Mouse (Mus musculus): ENCODE results near the gene Fkbp5. TPM values are rescaled to one million over a fixed set of nuclear protein-coding genes. Genes with fewer than 3 reads are reported as not detected.

The Fkbp5 gene
- polyA plus RNA-seq, 1 experiment from 2014 or later: 9.2 TPM

DNA sequence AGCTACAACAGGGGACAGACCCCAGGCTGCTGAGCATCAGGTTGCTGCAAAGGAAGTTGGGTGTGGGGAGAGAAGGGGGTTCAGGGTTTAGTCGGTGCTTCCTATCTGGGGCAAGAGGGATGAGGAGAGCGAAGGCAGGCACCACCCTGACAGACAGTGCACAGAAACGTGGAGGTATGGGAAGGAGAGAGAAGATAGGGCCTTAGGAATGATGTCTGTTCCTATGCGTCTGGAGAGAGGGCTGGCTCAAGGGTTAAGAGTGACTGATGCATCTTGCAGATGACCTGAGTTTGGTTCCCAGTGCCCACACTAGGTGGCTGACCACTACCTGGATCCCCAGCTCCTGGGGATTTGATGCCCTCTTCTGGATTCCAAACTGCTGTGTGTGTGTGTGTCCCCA lies 446 bp downstream of the Fkbp5 start:
- in situ Hi-C loops (cut with MboI; ENCODE audit: low pct_unique_long_range_greater_than_20kb): no loop called here
- DNase-seq (ENCODE audit: low read depth, low spot score): no peak
- no peak for ATAC-seq
- peaks cover 11% of the 10 kb centered on the region for H3K27me3 ChIP-seq
- TF ChIP-seq CTCF (IDR thresholded peaks at IDR 0.05): no peak
- ChIA-PET CTCF (no interaction called here), POLR2A (no interaction called here)

DNA sequence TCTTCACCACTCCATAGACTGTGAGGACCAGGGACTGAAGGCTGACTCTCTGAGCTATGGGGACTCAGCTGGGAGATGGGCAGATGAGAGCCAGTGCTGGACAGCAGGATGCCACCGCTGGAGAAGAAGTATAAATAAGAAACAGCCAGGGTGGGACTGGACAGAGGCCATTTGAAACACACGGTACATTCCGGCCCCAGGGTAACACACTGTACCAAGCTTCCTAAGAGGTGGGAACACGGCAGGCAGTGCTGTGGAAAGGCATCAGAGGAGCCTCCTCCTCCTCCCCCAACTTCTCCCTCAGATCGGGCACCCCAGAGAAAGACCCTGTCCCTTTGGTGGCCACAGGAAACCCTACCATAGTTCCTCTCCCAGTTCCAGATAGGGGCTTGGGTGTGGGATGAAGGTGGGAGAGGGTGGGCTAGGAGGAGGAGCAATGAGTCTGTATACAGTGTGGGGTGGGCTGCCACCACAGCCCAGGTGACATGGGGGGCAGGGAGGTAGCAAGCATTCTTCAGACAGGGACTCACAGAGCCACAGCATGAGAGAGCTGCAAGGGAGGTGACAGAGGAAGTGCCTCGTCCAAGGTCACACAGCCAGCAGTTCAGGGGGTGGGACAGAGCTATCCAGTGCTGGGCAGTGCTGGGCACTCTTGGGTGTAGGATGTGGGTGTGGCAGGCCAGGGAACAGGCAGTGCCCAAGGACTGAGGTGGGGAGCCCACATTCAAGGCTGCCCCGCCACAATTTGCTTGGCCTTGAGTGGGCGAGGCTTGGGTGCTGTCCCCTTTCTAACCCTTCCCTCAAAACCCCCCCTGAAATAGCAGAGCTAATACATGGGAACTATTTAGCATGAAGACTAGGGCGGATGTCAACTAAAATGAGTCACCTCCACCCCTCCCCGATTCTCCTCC lies 1.6 kb downstream of the Fkbp5 start:
- TF ChIP-seq CTCF (IDR thresholded peaks at IDR 0.05): no peak
- no peak for ATAC-seq
- in situ Hi-C loops (cut with MboI; ENCODE audit: low pct_unique_long_range_greater_than_20kb): no loop called here
- no peak for DNase-seq (ENCODE audit: low read depth, low spot score)
- POLR2A ChIA-PET: no interaction called here
- H3K27me3 ChIP-seq: peaks cover 2% of the 10 kb centered on the region
- CTCF ChIA-PET: no interaction called here

- ATAC-seq (no peak), DNase-seq (ENCODE audit: low read depth, low spot score) (no peak)
- CTCF ChIA-PET: no interaction called here
- POLR2A ChIA-PET: no interaction called here
- no peak for TF ChIP-seq CTCF (IDR thresholded peaks at IDR 0.05)
- no peaks in the 10 kb centered on the region for H3K27me3 ChIP-seq
- in situ Hi-C loops (cut with MboI; ENCODE audit: low pct_unique_long_range_greater_than_20kb): no loop called here
Measured at GRCm38 (mm10) chr17:28514555-28514954, 2.8 kb downstream of the Fkbp5 start.

- DNase-seq (ENCODE audit: low read depth, low spot score) (no peak), ATAC-seq (no peak)
- ChIA-PET CTCF (no interaction called here), POLR2A (interaction anchor here (0.6 kb wide), 1 partner anchor 26 kb away, joined by 3 read pairs; no protein-coding TSS in a partner anchor)
- in situ Hi-C loops (cut with MboI; ENCODE audit: low pct_unique_long_range_greater_than_20kb): no loop called here
- TF ChIP-seq CTCF (IDR thresholded peaks at IDR 0.05): no peak
- no peaks in the 10 kb centered on the region for H3K27me3 ChIP-seq
Measured at GRCm38 (mm10) chr17:28513844-28514243, 3.5 kb downstream of the Fkbp5 start.

- no peak for ATAC-seq
- in situ Hi-C loops (cut with MboI; ENCODE audit: low pct_unique_long_range_greater_than_20kb): no loop called here
- DNase-seq (ENCODE audit: low read depth, low spot score): no peak
- POLR2A ChIA-PET: no interaction called here
- TF ChIP-seq CTCF (IDR thresholded peaks at IDR 0.05): no peak
- CTCF ChIA-PET: no interaction called here
- no peaks in the 10 kb centered on the region for H3K27me3 ChIP-seq
Measured at GRCm38 (mm10) chr17:28513337-28513736, 4.0 kb downstream of the Fkbp5 start.

- in situ Hi-C loops (cut with MboI; ENCODE audit: low pct_unique_long_range_greater_than_20kb): no loop called here
- ATAC-seq (no peak), DNase-seq (ENCODE audit: low read depth, low spot score) (no peak)
- POLR2A ChIA-PET: no interaction called here
- no peak for TF ChIP-seq CTCF (IDR thresholded peaks at IDR 0.05)
- CTCF ChIA-PET: no interaction called here
- no peaks in the 10 kb centered on the region for H3K27me3 ChIP-seq
Measured at GRCm38 (mm10) chr17:28512696-28513095, 4.6 kb downstream of the Fkbp5 start.

DNA sequence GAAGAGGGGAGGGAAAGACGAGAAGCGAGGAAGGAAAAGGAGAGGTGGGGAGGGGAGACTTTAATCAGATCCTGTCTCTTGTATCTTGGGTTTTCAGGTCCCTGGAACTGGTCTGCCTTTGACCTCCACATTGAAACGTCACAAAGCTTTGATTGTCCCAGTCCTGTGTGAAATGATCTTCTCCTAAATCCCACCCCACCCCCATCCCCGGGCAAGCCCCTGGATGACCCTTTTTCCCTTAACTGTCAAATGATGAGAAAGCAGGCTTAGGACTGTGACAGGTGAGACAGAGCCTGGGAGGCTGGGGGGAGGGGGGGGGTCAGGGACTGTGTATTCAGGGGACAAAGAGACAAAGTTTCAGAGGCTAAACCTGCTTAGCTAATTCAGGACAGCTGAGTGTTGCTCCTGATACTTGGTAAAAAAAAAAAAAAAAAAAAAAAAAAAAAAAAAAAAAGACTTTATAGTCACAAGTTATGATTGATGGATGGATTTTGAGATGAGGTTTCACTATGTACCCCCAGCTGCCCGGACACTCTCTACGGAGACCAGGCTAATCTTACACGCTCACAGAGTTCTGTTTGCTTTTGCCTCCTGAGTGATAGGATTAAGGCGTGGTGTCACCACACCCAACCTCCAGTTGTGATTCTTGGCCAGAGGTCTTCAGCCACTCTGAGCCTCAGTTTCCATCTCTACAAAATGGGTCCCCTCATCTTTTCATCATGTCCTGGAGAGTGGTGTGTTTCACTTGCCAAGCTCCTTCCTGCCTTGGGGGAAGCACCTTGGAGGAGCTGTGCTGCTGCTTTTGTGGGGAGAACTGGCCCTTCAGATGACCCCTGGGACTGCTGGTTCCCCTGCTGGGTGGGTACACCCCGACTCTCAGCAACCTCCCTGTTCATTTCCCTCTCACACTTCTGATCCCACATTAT lies 5.4 kb downstream of the Fkbp5 start:
- DNase-seq (ENCODE audit: low read depth, low spot score) (no peak), ATAC-seq (no peak)
- in situ Hi-C loops (cut with MboI; ENCODE audit: low pct_unique_long_range_greater_than_20kb): no loop called here
- no peak for TF ChIP-seq CTCF (IDR thresholded peaks at IDR 0.05)
- POLR2A ChIA-PET: no interaction called here
- CTCF ChIA-PET: no interaction called here
- H3K27me3 ChIP-seq: no peaks in the 10 kb centered on the region

DNA sequence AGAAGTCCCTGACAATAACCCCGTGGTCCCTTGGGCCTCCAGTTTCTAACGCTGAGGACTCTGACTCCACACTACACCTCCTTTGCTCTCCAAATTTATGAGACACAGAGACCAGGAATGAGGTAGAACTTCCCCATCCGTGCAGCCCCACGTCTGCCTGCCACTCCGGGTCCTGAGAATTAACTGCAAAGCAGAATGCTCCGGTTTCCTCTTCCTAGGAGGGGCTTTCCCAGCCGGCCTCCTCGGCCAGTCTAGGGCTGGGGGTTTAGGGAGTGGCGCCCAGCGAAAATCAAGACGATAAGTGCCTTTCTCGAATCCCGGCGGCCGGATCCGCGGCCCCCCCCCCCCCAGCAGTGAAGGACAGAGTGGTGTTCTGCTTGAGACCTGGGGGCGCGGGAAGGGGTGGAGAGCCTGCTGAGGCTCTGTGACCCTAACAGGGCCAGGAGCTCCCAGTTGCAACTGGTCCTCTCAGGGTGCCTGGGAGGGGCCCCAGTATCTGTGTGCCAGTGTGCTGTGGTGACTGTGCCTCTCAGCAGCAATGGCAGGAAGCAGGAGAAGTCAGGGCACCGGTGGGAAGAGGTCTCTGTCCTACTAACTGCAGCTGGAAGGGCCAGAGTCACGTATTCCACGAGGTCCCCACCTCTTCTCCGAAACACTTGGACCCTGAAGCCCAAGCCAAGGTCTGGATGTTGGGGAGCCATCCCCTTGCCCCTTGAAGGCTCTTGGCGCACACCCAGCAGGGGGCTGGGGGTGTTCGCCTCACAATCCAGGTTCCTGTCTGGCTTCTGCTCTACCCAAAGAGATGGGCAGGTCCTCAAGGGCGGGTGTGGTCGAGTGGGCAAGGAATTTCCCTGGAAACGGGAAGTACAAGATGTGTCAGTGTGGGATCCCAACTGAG lies 6.6 kb downstream of the Fkbp5 start:
- no peak for DNase-seq (ENCODE audit: low read depth, low spot score)
- POLR2A ChIA-PET: interaction anchor here (0.7 kb wide), 1 partner anchor 122 kb away, joined by 5 read pairs; no protein-coding TSS in a partner anchor
- CTCF ChIA-PET: no interaction called here
- in situ Hi-C loops (cut with MboI; ENCODE audit: low pct_unique_long_range_greater_than_20kb): no loop called here
- H3K27me3 ChIP-seq: no peaks in the 10 kb centered on the region
- ATAC-seq: no peak
- TF ChIP-seq CTCF (IDR thresholded peaks at IDR 0.05): no peak

- ATAC-seq (no peak), DNase-seq (ENCODE audit: low read depth, low spot score) (no peak)
- POLR2A ChIA-PET: no interaction called here
- in situ Hi-C loops (cut with MboI; ENCODE audit: low pct_unique_long_range_greater_than_20kb): no loop called here
- no peak for TF ChIP-seq CTCF (IDR thresholded peaks at IDR 0.05)
- no peaks in the 10 kb centered on the region for H3K27me3 ChIP-seq
- CTCF ChIA-PET: interaction anchor here (1.2 kb wide), 1 partner anchor 11 kb away, joined by 3 read pairs; no protein-coding TSS in a partner anchor
Measured at GRCm38 (mm10) chr17:28507496-28507895, 9.8 kb downstream of the Fkbp5 start.

DNA sequence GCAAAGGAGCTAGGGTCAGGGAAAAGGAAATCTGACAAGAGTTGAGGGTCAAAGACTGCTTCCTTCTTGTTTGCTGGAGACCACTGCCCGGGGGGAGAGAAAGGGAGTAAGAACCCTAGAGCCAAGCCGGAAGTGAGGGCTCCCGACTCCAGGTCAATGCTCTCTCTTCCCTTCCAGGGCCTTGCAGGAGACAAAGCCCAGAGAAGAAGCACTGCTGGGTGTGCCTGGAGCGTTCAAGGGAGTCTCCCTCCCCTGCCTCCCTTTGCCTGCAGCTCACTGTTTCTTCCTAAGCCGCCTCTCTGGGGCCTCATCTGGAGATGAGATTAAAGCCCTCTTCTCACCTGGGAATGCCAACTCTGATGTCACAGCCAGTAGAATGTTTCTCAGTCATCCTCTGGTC lies 10.4 kb downstream of the Fkbp5 start:
- ATAC-seq: no peak
- CTCF ChIA-PET: interaction anchor here (1.2 kb wide), 1 partner anchor 12 kb away, joined by 3 read pairs; no protein-coding TSS in a partner anchor
- DNase-seq (ENCODE audit: low read depth, low spot score): no peak
- no peaks in the 10 kb centered on the region for H3K27me3 ChIP-seq
- in situ Hi-C loops (cut with MboI; ENCODE audit: low pct_unique_long_range_greater_than_20kb): no loop called here
- POLR2A ChIA-PET: interaction anchor here (0.8 kb wide), 1 partner anchor 1674 kb away, joined by 3 read pairs; no protein-coding TSS in a partner anchor
- no peak for TF ChIP-seq CTCF (IDR thresholded peaks at IDR 0.05)
